In genomic region chr19:21716456-21716855, GRCm38 (mm10) we compare ENCODE assay signal across 26 mouse cellular contexts.
A peak's percentile ranks its signal among the peaks of the same experiment; 100 is the strongest.
DNase-seq lines count a peak whose midpoint lies in the region; ATAC-seq lines count a peak whose summit lies in the region.
"Had no signal": no experiment of that assay in that cellular context is flagged by ENCODE, and none has a peak within 500 bp of the region (broad histone marks: within the 10 kb centered on the region; RNA-seq: fewer than 3 reads in every experiment).

No protein-coding gene starts in this region.

- H3K27me3 ChIP-seq in forebrain, embryonic 15.5 days: no peaks in the 10 kb centered on the region
- H3K27me3 ChIP-seq: hindbrain, embryonic 12.5 days; intestine, embryonic 15.5 days; limb, embryonic 12.5 days; liver, embryonic 15.5 days; lung, embryonic 15.5 days had no signal

- H3K4me1 ChIP-seq in forebrain, embryonic 15.5 days: no peaks in the 10 kb centered on the region
- H3K4me1 ChIP-seq: intestine, embryonic 15.5 days; liver, embryonic 15.5 days had no signal

- H3K27ac ChIP-seq in forebrain, embryonic 15.5 days (replicated peaks): no peak overlapping the region
- H3K27ac ChIP-seq: hindbrain, embryonic 12.5 days; hindbrain, postnatal 0 days; intestine, embryonic 15.5 days; limb, embryonic 12.5 days; liver, embryonic 15.5 days; lung, embryonic 15.5 days had no signal

- 84% methylated on average over 3 of the region's 3 CpGs for WGBS in forebrain, embryonic 15.5 days

- no peak for ATAC-seq in forebrain, embryonic 15.5 days (replicated peaks)
- ATAC-seq: activated CD4-positive, CD25-positive, alpha-beta regulatory T cell, adult 4 months; CD4-positive, CD25-positive, alpha-beta regulatory T cell, adult 4 months; forebrain, postnatal 0 days; hindbrain, postnatal 0 days; intestine, embryonic 15.5 days; midbrain, embryonic 16.5 days had no signal

- H3K36me3 ChIP-seq in forebrain, embryonic 15.5 days: no peaks in the 10 kb centered on the region
- H3K36me3 ChIP-seq: hindbrain, embryonic 12.5 days; intestine, embryonic 15.5 days; limb, embryonic 12.5 days; liver, embryonic 15.5 days; lung, embryonic 15.5 days had no signal

- no peak overlapping the region for H3K4me2 ChIP-seq in forebrain, embryonic 15.5 days (replicated peaks)
- H3K4me2 ChIP-seq: hindbrain, embryonic 12.5 days; intestine, embryonic 15.5 days; limb, embryonic 12.5 days; liver, embryonic 15.5 days; lung, embryonic 15.5 days; midbrain, embryonic 11.5 days had no signal

- H3K9me3 ChIP-seq in forebrain, embryonic 15.5 days: no peaks in the 10 kb centered on the region
- H3K9me3 ChIP-seq: hindbrain, embryonic 12.5 days; intestine, embryonic 15.5 days; limb, embryonic 12.5 days; liver, embryonic 15.5 days; lung, embryonic 15.5 days had no signal

- no peak overlapping the region for H3K4me3 ChIP-seq in forebrain, embryonic 15.5 days
- H3K4me3 ChIP-seq: erythroblast, embryonic 14.5 days; hindbrain, embryonic 12.5 days; intestine, embryonic 15.5 days; limb, embryonic 12.5 days; liver, embryonic 15.5 days; lung, embryonic 15.5 days had no signal

- peak; percentile 43 for DNase-seq in adrenal gland, postnatal 25 days
- no peak for DNase-seq in adrenal gland, adult 18-20 months (ENCODE audit: low spot score in 2 of 2)
- peak; percentile 43 for DNase-seq in kidney, postnatal 10 days
- DNase-seq in kidney, postnatal 36 days: no peak
- DNase-seq in right cerebral cortex, postnatal 14 days: peak; percentile 25
- no peak for DNase-seq in right cerebral cortex, adult 18-20 months
- peak; percentile 15 for DNase-seq in telencephalon, adult 2 months (ENCODE audit: low read depth, low spot score)
- DNase-seq: cerebellum, adult 11-12 months; cerebellum, adult 9-11 months; forebrain, postnatal 0 days; kidney, adult 9 months; layer of hippocampus, adult 9-11 months; thymus, adult 18-20 months; thymus, postnatal 25 days had no signal

- no peak overlapping the region for H3K9ac ChIP-seq in forebrain, embryonic 15.5 days (replicated peaks)
- H3K9ac ChIP-seq: forebrain, postnatal 0 days; hindbrain, embryonic 12.5 days; intestine, embryonic 15.5 days; limb, embryonic 12.5 days; liver, embryonic 15.5 days; lung, embryonic 15.5 days had no signal

Comparison
In these comparisons a context has a peak if more than half of its experiments do, and no peak if none do; other contexts are left out.
1. DNase-seq: peak in adrenal gland, postnatal 25 days (single experiment), kidney, postnatal 10 days (single experiment), right cerebral cortex, postnatal 14 days (single experiment) and telencephalon, adult 2 months (single experiment); none in adrenal gland, adult 18-20 months (0 of 2), kidney, postnatal 36 days (0 of 2) and right cerebral cortex, adult 18-20 months (single experiment).